Mouse (Mus musculus): ENCODE data around the gene Isoc2a. TPM values are rescaled to one million over a fixed set of nuclear protein-coding genes. Genes with fewer than 3 reads are reported as not detected.

The Isoc2a gene
- total RNA-seq (2023) = 10 to 100 TPM; 11.1 to 11.2 TPM

GRCm38 (mm10) chr7:4876753-4877221 lies at the start of gene Isoc2a:
Gene Isoc2a (plus strand): TSS chr7:4877153.

GRCm38 (mm10) chr7:4844245-4844916 lies 32.6 kb upstream of the Isoc2a start, which contains the start of gene Shisa7:
Gene Shisa7 (minus strand): TSS chr7:4844696.

GRCm38 (mm10) chr7:4870133-4870532 lies 6.8 kb upstream of the Isoc2a start, which contains the start of gene Isoc2b:
Gene Isoc2b (minus strand): TSS chr7:4870258.

GRCm38 (mm10) chr7:4906466-4906950 lies 29.6 kb downstream of the Isoc2a start, which contains the start of gene Gm36210:
Gene Gm36210 (minus strand): TSS chr7:4906516.

GRCm38 (mm10) chr7:4915007-4915665 lies 38.2 kb downstream of the Isoc2a start, which contains the start of gene Zfp628:
Gene Zfp628 (plus strand): TSS chr7:4915217.

GRCm38 (mm10) chr7:4921824-4922482 lies 45.0 kb downstream of the Isoc2a start, which contains the start of gene Nat14:
Gene Nat14 (plus strand): TSS chr7:4922028.

GRCm38 (mm10) chr7:4925441-4926381 lies 48.8 kb downstream of the Isoc2a start, which contains the start of gene Ssc5d:
Gene Ssc5d (plus strand): TSS chr7:4925785.

Other genes starting within 250 kb of the Isoc2a start
- gene Tmem86b, start 245.7 kb upstream of the Isoc2a start, total RNA-seq (2023) = 10 to 100 TPM; 50.4 to 62.8 TPM
- 100 to 1,000 TPM; 242 to 257 TPM for gene Ppp6r1, start 218.1 kb upstream of the Isoc2a start, total RNA-seq (2023)
- 10 to 100 TPM; 52.2 to 54.9 TPM for gene Hspbp1, start 192.1 kb upstream of the Isoc2a start, total RNA-seq (2023)
- gene Brsk1, start 186.5 kb upstream of the Isoc2a start, total RNA-seq (2023) = not detected
- gene Tmem150b, start 151.9 kb upstream of the Isoc2a start, total RNA-seq (2023) = 1 to 10 TPM; 2.9 to 3.5 TPM
- 100 to 1,000 TPM; 100 to 105 TPM for gene Kmt5c, start 137.0 kb upstream of the Isoc2a start, total RNA-seq (2023)
- gene Cox6b2, start 124.1 kb upstream of the Isoc2a start, total RNA-seq (2023) = 1 to 10 TPM; 2.7 to 6.8 TPM
- gene Fam71e2, start 105.9 kb upstream of the Isoc2a start, total RNA-seq (2023) = not detected
- gene Il11, start 94.3 kb upstream of the Isoc2a start, total RNA-seq (2023) = not detected
- gene Tmem190, start 94.2 kb upstream of the Isoc2a start, total RNA-seq (2023) = not detected
- 1 to 10 TPM; 2.2 to 3.2 TPM for gene Tmem238, start 87.5 kb upstream of the Isoc2a start, total RNA-seq (2023)
- 1,000 to 10,000 TPM; 1,616 to 1,738 TPM for gene Rpl28, start 84.3 kb upstream of the Isoc2a start, total RNA-seq (2023)
- gene Ube2s, start 64.6 kb upstream of the Isoc2a start, total RNA-seq (2023) = 100 to 1,000 TPM; 115 to 155 TPM
- gene Shisa7, start 32.5 kb upstream of the Isoc2a start, total RNA-seq (2023) = 1 to 10 TPM; 1.5 to 2.2 TPM
- gene Isoc2b, start 6.9 kb upstream of the Isoc2a start, total RNA-seq (2023) = 10 to 100 TPM in 1 of 2 experiments, 1 to 10 TPM in 1; 8.1 to 13.1 TPM
- not detected for gene Gm36210, start 29.4 kb downstream of the Isoc2a start, total RNA-seq (2023)
- 10 to 100 TPM; 32.8 to 34.2 TPM for gene Zfp628, start 38.1 kb downstream of the Isoc2a start, total RNA-seq (2023)
- gene Nat14, start 44.9 kb downstream of the Isoc2a start, total RNA-seq (2023) = 10 to 100 TPM in 1 of 2 experiments, 1 to 10 TPM in 1; 6.6 to 10.6 TPM
- under 1 TPM in 1 of 2 experiments, not detected in 1; 0.41 TPM for gene Ssc5d, start 48.6 kb downstream of the Isoc2a start, total RNA-seq (2023)
- gene Sbk2, start 87.3 kb downstream of the Isoc2a start, total RNA-seq (2023) = under 1 TPM; 0.33 to 0.87 TPM
- gene Sbk3, start 94.0 kb downstream of the Isoc2a start, total RNA-seq (2023) = not detected
- gene Zfp579, start 119.0 kb downstream of the Isoc2a start, total RNA-seq (2023) = 10 to 100 TPM; 20.7 to 31.7 TPM
- gene Zfp524, start 137.3 kb downstream of the Isoc2a start, total RNA-seq (2023) = 10 to 100 TPM; 10.5 to 12.3 TPM
- gene Fiz1, start 137.5 kb downstream of the Isoc2a start, total RNA-seq (2023) = 10 to 100 TPM; 54.8 to 57.0 TPM
- gene Gm44973, start 138.3 kb downstream of the Isoc2a start, total RNA-seq (2023) = not detected
- gene Zfp865, start 143.2 kb downstream of the Isoc2a start, total RNA-seq (2023) = 10 to 100 TPM; 47.6 to 56.7 TPM
- not detected for gene Ccdc106, start 143.4 kb downstream of the Isoc2a start, total RNA-seq (2023)
- gene 4632433K11Rik, start 157.0 kb downstream of the Isoc2a start, total RNA-seq (2023) = not detected
- 1 to 10 TPM; 5.8 to 7.0 TPM for gene Zfp784, start 161.3 kb downstream of the Isoc2a start, total RNA-seq (2023)
- 1 to 10 TPM; 4.0 to 4.5 TPM for gene Zfp580, start 174.4 kb downstream of the Isoc2a start, total RNA-seq (2023)
- 100 to 1,000 TPM; 521 to 558 TPM for gene U2af2, start 185.0 kb downstream of the Isoc2a start, total RNA-seq (2023)
- 100 to 1,000 TPM; 220 to 234 TPM for gene Epn1, start 203.1 kb downstream of the Isoc2a start, total RNA-seq (2023)
- not detected for gene Rfpl4, start 239.8 kb downstream of the Isoc2a start, total RNA-seq (2023)
- gene Rasl2-9, start 248.8 kb downstream of the Isoc2a start, total RNA-seq (2023) = 1 to 10 TPM in 1 of 2 experiments, not detected in 1; 1.1 TPM

All from B cell, adult 67 days (primary cell).